Mouse (Mus musculus) c-Kit-positive CD71-negative TER-119-negative erythroid progenitor cells, embryonic 14.5 days (primary cell): ENCODE results near the gene Rarb.

Experiments used
- DNase-seq: peaks from one replicate; pipeline ENCODE4 v3.0.0-alpha.2; 2013; ENCODE audit warnings: low read depth

Gene Rarb

DNA sequence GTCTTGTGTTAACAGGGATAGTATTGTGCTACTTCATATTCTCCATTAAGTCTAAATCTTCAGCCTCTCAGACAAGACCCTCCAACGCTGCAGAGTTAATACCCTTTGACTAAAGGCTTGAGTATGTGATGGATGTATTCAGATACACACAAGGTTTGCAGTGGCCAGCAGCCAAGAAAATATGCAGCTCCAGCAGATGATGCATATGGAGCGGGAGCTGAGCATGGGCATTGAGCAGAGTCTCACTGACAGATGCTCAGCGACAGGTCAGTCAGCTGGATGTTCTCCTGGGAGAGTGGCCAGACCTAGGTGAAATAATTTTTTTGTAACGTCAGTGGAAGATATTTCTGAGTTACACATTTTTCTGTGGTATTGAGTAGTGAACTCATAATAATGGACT is 229.8 kb downstream of the Rarb start:
- no peak for DNase-seq

DNA sequence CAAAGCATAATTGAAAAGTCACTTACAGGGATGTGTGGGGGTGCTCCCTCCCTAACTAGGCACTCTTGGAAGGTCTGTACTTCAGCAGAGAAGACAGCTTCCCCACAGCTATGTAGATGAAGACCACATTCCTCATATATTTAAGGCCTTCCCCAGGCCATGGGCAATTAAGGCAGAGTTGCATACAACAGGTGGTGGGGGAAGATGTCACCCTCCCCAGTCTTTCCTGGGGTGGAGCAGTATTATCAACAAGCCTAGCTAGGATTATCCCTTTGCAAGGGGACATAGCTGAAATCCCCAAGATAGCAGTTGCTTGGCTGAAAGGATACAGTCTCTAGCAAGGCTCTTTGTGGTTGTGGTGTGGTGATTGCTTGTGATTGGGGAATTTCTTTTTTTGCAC is 240.9 kb downstream of the Rarb start:
- DNase-seq: no peak

DNA sequence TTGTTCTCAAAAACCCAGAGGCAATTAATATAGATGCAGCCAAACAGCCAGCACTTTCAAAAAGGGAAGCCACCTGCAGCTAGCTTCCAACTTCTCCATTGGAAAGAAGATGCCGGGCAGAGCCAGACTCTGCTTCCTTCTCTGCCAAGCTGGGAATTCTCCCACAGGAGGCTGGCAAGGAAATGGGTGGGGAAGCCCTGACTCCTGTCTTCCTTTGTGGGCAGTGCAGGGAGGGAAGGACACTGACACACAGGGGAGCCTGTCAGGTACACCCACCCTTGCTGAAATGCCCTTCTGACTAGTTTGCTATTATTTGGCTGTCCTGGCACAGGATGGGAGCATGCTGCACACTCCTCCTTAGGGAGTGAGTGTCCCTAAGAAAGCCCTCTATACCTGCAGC is 241.9 kb downstream of the Rarb start:
- no peak for DNase-seq

DNA sequence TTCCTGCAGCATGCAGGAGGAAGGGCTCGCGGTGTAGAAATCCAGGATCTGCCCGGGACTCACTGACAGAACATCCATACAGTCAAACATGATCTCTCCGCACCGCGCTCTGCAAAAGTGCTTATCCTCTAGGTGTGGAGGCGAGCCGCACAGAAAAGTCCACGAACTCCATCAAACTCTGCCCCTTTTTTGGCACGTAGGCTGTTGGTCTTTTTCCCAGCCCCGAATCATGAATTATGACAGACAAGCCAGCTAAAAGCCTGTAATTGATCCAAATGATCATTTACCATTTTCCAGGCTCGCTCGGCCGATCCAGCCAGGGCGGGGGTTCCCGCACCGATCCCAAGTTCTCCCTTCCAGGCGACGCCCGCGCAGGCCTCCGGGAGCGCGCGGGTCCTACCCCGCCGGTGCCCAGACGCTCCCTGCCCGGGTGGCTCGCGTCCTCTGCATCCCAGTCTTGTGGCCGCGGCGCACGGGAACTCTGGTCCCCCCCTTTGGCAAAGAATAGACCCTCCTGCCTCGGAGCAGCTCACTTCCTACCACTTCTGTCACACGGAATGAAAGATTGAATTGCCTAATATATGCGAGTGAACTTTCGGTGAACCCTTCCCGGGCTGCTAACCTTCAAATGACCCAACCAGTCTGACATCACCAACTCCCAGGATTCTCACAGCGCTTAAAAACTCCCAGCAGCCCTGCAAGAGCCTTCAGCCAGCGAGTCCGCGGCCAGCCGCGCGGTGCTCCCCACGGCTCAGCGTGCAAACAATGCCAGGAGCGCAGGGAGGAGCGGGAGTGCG is 243.8 kb downstream of the Rarb start:
- DNase-seq: no peak

DNA sequence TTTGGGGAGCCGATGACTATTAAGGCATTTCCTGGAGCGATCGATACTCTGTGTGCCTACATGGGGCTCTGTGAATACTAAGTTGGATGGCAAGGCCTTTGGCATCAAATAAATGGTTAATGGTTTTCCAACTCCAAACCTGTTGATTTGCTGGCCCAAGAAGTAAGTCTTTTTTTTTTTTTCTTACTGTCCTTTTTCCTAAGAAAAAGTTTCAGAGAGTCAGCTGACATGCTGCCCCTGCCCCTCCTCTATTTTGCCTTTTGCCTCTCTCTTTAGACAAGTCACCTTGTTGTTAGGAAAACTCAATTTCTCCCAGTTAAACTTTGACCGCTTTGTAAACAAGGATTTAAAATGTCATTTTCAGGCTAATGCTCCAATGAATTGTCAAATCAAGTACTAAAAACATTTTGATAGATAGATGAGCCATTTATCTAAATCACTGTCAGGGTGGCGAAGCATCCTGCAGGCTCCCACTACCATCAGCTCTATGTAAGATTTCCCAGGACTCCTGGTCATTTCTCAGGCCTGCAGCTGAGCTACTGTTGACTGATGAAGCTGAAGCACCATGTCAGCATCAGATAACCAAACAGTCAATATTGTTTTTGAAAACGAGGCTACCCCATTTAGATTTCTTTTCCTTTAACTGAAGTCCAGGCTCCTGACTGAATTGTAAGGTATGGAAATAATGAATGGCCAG is 245.3 kb downstream of the Rarb start:
- no peak for DNase-seq

DNA sequence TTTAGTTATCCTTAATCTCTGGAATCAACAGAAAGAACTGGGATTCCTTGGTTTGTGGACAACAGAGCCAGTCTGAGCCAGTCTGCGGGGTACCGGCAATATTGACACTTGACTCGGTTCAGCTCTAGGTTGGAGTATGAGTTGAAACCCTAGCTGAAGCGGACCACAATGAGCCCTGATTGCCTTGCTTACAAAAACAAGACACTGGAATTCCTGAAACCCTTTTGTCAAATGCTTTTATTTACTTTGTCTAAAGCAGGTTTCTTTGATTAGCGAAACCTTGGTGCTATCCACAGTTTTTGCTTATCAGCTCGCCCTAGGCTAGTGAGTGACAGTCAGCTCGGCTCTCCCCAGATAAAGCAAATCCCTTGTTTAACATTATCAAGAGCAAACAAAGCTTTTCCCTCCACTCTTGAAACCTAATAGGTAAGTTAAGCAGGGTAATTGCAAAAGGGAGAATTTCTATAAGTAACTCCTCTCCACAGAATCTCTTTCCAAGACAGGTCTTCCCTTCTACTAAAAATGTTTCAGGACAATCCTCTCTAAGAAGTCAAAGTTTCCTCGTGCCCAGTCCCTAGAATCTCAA is 246.1 kb downstream of the Rarb start:
- no peak for DNase-seq

DNA sequence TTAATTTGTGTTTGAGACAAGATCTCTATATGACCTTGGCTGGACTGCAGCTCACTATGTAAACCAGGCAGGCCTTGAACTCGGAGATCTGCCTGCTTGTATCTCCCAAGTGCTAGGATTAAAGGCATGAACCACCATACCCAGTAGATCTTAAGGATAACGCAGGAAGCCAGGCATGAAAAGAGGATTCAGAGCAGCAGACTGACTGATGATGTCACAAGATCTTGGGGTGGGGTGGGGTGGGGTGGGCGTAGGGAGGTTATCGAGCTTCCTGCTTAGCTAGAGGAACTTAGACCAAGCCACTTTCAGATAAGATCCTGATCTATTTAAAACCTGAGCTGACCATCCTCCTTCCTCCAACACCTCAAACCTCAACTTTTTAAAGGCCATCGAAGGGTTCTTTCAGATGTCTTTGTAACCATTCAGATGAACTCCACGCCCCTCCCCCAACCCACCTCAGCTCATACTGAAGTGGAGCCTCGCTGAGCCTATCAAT is 249.4 kb downstream of the Rarb start:
- DNase-seq: no peak

DNA sequence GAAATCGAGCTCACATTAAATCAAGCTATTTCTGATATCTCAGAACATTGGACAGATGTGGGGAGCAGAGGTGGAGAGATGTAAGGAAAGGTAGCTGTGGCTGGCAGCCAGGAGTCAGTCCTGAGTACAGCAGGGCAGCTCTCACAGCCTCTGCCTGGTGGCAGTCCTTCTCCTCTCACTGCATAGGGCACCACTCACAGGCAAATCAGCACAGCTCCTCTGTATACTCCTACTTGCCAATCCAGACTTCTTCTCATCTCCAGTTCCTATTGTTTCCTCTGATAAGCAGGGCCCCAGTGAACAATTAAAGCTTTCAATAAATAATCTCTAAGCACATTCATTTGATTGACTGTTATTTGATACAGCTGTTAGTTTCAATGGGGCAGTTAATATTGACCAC is 252.0 kb downstream of the Rarb start:
- no peak for DNase-seq

DNA sequence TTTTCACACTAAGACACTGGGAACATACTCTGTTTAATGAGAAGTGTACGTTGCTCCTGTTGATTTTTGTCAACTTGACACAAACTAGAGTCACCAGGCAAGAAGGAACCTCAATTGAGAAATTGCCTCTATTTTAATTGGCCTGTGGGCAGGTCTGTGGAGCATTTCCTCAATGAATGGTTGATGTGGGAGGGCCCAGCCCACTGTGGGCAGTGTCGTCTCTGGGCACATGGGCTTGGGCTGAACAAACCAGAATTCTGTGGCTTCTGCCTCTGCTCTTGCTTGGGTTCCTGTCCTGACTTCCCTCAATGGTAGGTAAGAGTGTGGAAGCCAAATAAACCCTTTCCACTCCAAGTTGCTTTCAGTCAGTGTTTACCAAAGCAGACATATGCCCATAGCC is 255.0 kb downstream of the Rarb start:
- DNase-seq: no peak

DNA sequence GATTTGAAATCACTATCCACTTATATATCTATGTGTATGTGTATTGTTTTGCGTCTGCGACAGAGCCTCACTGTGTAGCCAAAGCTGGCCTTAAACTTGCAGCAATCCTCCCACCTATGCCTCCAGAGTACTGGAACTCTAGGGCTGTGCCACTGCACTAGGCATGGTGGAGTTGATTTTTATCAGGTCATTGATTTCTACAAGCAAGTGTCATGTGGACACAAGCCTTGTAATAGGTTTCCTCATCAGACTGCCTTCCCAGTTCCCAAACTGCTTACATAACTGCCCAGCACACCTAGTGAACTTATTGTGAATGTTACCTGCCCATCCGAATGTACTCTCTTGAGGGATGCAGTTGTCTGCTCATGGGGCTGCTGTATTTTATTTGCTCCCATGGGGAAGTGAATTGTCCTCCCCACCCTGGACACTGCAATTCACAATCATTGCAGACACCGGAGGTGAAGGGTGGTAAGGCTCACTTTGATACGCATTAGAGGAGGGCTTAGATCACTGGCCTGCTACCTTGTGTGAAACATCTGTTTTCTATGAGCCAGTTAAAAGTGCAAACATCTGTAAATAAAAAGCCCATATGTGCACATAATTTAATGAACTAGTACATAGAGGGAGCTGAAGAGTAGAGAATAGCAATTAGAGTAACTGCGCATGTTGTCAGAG is 257.3 kb downstream of the Rarb start:
- DNase-seq: no peak

DNA sequence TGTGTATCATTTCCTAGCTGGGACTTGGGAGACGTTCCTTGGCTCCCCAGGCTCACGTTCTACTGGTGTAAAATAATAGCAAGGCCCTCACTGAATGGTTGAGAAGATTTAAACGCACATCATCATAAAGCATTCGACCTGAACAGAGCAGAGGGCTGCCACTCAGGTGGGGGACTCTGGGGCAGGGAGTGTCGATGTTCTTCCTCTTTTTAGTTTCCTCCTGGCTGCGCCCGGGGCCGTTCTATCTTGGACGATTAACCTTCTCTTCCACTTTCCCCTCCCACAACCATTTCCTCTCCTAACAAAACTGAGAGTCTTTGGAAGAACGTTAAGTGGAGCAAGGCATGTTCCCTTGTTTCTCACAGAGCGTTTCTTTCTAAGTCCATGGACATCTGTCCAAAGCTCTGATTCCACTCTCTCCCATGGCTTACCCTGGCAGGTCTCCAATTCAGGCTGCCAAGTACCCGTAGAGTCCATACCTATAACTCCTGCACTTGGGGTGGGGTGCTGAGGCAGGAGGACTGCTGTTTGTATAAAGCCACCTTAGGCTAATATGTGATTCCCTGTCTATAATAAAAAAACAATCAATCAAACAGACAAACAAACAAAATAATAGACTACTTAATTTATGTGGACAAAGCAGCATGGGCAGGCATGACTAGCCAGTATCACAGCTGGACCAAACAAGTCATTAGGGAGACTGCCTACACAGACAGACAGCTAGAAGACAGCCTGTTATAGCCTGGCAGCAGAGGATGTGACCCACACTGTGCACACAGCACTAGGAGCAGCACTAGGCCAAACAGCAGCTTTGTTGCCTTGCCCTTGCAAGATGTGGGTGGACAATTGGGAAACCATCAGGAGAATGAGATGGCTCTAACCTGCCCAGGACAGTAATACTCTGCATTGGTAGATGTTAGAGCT is 259.4 kb downstream of the Rarb start:
- no peak for DNase-seq

DNA sequence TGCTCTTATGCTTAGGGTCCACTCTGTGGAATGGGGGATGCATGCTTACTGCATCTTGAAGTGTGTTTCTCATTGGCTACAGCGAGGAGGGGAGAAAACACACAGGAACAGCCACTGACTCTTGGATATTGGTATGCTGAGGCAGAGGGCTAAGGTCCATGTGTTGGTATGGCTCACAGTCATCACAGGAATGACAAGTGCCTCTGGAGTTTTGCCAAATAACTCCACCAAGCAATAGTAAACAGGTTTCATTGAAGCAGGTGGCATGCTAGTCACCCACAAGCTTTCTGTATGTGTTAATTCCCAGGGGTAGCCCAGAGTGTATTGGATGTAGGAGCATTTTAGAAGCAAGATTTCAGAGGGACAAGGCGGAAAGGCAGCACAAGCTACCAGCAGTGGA is 260.9 kb downstream of the Rarb start:
- DNase-seq: no peak

DNA sequence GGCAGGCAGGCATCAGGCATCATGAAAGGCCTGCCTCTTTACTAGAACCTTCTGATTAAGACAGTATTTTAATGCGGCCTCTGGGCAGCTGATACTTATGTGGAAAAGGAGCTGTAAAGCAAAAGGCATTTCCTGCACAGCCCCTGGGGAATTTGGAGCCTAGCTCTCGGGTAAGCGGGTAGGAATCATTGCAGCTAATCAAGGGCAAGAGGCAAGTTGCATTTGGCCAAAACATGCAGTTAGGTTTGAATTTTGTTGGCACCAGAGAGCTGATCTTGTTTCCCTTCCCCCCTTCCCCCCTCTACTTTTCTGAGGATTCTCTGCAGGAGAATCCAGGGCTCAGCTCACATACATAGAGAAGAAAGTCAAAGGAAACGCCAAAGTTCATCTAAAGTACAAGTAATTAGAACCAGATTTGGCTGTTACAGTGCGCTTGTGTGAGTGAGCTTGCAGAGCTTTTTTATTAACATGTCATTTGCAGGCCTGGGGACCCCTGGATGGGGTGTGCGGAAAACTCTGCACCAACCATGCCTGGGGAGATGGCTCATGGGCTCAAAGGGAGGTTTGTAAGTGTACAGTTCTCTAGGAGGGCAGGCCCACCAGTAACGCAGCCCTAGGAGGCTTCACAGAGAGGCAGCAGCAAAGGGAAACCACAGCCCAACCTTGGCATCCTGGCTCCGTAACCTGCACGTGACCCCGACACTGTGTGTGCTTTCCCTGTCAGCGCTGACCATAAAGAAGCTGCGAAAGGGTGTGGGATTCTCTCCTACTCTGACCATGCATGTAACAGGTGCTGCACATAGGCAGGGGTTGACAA is 264.1 kb downstream of the Rarb start:
- DNase-seq: no peak

DNA sequence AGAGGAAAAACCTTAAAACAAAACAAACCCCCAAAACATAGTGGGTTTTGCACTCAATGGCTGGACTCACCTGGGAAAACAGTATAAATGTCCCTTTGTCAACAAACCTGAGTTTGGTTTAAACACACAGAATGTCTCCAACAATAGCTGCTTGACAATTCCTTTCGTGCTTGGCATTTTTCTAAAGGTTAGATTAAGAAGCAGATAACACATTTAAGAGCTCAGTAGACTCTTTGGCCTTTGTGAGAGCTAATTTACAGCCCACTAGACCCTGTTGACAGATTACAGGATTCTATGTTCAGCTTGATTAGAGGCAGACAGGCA is 264.7 kb downstream of the Rarb start:
- no peak for DNase-seq

DNA sequence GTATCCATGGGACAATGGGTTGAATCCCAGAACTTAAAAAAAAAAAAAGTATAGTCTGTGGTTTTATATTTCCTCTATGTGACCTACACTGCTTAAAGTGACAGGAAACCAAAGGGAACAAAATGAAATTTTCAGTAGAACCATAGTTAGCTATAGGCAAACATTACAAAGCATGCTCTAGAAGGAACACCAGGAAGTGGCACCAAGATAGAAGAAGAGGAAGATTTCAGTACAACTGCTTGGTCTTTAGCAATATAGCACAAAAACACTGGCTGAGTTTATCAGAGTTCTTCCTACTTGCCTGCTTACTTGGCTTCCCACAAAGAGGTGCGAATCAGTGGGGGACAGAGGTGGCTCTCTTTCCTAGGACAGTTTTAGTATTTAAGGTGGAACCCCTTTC is 266.7 kb downstream of the Rarb start:
- DNase-seq: no peak

DNA sequence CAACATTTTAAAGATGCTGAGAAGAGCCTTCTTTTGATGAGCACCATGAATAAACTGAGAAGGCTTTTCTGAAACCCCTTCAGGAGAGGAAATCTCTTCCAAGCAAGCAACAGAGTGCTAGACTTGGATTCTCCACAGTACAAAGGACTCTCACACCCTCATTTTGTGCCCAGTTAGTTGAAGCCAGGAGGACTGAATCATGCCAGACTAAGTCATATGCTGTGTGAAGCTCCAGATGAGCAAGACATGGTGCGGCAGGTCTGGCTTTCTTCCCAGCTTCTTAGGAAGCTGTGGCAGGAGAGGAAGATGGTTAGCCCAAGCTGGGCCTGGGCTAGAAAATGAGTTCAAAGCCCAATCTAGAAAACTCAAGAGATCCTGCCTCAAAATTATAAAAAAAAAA is 267.1 kb downstream of the Rarb start:
- DNase-seq: no peak

DNA sequence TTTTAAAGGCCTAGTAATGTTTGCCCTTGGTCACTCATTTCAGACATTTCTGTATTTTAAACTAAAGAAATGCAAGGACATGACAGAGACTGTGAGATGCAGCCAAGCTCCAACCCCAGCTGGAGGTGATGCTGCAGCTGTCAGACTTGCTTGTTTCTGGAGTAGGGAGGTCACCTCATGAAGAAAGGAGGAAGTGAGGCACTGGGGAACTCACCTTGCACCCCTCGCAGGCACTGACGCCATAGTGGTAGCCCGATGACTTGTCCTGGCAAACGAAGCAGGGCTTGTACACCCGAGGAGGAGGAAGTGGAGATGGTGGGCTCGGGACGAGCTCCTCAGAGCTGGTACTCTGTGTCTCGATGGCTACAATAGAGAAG is 270.8 kb downstream of the Rarb start:
- no peak for DNase-seq

DNA sequence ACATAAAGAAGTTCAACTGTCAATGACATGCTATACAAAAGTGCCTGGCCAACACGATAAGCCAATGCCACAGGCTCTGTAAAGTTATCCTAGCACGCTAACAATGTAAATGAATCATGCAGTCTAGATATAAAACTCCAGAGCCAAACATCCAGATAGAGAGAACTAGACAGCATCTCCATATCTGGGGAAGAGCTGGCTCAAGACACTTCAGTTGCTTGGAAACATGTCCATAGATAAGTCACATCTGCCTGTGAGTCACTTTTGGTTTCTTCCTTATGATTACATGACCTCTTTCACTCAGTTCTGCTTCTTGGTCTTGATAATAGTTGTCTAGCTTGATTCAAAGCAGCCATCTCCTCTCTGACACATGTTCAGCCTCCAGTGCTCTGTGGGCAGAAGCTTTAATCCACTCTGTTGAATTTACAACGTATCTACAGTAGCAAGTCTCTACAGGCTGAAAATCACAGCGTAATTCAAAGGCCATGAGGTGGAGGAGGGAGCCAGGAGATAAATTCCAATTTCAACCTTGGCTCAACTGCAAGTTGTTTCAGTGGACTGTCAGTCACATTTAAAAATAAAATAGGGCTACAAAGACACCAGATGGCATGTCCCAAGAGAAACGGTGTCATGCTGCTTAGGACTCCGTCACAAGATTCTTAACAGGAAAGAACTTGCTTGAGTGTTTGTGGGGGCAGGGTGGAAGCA is 271.3 kb downstream of the Rarb start:
- DNase-seq: no peak

DNA sequence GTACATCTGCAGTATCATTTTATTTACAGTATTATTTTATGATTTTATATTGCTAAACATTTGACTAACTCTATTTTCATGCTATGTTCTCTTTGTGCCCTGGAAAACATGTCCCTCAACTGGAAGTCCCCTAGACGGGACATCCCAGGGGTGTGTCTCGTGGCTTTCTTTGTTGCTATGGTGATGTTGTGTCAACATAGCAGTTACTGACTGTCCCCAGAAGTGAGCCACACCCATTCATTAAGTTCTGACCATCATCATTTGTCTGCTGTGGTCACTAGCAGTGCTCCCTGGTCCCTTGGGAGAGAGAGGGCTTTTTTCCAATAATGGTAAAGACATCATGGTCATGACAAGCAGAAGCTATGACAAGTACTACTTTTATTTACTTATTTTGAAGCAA is 274.0 kb downstream of the Rarb start:
- DNase-seq: no peak

DNA sequence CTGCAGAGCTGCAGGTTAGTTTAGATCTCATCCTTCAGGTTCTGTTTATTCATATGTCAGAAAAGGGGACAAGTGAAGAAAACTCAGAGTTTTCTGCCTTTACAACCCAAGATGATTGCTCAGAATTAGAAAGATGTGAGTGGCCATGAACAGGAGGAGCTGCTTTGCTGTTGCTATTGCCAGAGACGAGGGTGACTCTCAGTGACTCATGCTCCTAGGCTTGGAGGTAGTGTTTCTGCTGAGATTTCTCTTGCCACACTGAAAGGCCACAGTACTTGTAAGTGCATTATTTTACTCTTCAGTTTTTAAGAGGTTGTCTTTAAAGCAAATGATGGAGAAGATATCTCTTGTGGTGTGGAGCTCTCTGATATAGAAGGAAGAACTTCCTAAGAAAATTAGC is 277.3 kb downstream of the Rarb start:
- DNase-seq: no peak
